Mouse (Mus musculus): ENCODE data around the gene Ccdc87. TPM values are rescaled to one million over a fixed set of nuclear protein-coding genes. Genes with fewer than 3 reads are reported as not detected.

Gene Ccdc87
- total and polyA plus RNA-seq, 2 experiments from 2014 or later = 1.0 to 1.2 TPM

DNA sequence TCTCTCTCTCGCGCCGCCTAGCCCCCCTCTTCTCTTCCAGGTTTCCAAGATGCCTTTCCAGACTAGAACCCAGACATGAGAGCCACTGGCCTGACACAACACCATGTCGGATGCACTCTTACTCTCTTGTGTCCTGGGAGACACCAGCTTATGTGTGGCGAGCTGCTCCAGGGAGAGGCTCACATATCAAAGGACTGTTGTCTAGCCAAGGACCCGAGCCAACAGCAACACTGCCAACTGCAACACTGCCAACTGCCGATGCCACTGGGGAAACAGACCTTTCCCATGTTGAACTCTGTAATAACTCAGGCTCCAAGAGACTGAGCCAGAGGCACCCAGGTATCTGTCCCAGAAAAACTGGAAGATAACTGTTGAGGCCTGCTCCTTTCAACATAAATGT, 10.0 kb upstream of the Ccdc87 start:
- no peak overlapping the region for H3K9ac ChIP-seq (replicated peaks; ENCODE audit: low read length, poor library complexity, severe bottlenecking)
- DNase-seq (ENCODE audit: low spot score) = peak; percentile 78
- no peak overlapping the region for H3K4me2 ChIP-seq (ENCODE audit: low read depth, low read length, poor library complexity, severe bottlenecking)
- no peaks in the 10 kb centered on the region for H3K9me3 ChIP-seq (ENCODE audit: low read length)
- H3K27me3 ChIP-seq (ENCODE audit: insufficient read depth, low read length) = no peaks in the 10 kb centered on the region
- TF ChIP-seq CTCF (IDR thresholded peaks at IDR 0.05) = no peak
- peaks cover 19% of the 10 kb centered on the region for H3K36me3 ChIP-seq (ENCODE audit: insufficient read depth, low read length)
- H3K4me1 ChIP-seq (ENCODE audit: insufficient read depth, low read length) = no peaks in the 10 kb centered on the region
- H3K4me3 ChIP-seq (ENCODE audit: low read depth, low read length) = no peak overlapping the region
- WGBS = 57% methylated on average over 7 of the region's 7 CpGs
- ATAC-seq (ENCODE audit: low FRiP score) = no peak
- no peak overlapping the region for H3K27ac ChIP-seq (ENCODE audit: low read depth, low read length)

DNA sequence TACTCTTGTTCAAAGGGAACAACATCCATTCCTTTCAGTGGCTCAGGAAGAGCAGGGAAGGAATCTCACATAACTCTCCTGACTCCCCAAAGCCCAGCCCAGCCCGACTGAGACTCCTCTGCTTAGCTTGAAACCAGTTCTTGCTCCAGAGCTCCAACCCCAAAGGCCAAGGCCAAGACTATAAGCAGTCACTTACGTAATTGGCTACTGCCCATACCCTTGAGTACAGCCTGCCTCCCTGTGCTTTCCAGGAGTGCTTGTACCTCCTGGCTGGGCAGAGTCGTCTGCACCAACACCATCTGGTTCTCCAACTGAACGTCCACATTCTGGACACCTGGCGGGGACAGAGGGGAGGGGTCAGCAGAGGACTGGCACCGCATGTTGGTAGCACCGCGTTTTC, 5.2 kb upstream of the Ccdc87 start:
- WGBS = 88% methylated on average over 8 of the region's 8 CpGs
- H3K9ac ChIP-seq (replicated peaks; ENCODE audit: low read length, poor library complexity, severe bottlenecking) = no peak overlapping the region
- H3K4me2 ChIP-seq (ENCODE audit: low read depth, low read length, poor library complexity, severe bottlenecking) = no peak overlapping the region
- peaks cover 8% of the 10 kb centered on the region; the same call in 1 of the 2 replicates for H3K4me1 ChIP-seq (ENCODE audit: insufficient read depth, low read length)
- H3K9me3 ChIP-seq (ENCODE audit: low read length) = no peaks in the 10 kb centered on the region
- H3K27ac ChIP-seq (ENCODE audit: low read depth, low read length) = no peak overlapping the region
- 0 out of 2 replicates have a peak, but pooled peaks cover 2% of the 10 kb centered on the region for H3K36me3 ChIP-seq (ENCODE audit: insufficient read depth, low read length)
- TF ChIP-seq CTCF (IDR thresholded peaks at IDR 0.05) = no peak
- H3K27me3 ChIP-seq (ENCODE audit: insufficient read depth, low read length) = no peaks in the 10 kb centered on the region
- H3K4me3 ChIP-seq (ENCODE audit: low read depth, low read length) = no peak overlapping the region
- no peak for DNase-seq (ENCODE audit: low spot score)
- no peak for ATAC-seq (ENCODE audit: low FRiP score)

GRCm38 (mm10) chr19:4836096-4836495, 3.1 kb upstream of the Ccdc87 start:
- WGBS = 79% methylated on average over 2 of the region's 2 CpGs
- Histone ChIP-seq H3K27me3 (ENCODE audit: insufficient read depth, low read length) (peaks cover 9% of the 10 kb centered on the region), H3K4me1 (ENCODE audit: insufficient read depth, low read length) (peaks cover 10% of the 10 kb centered on the region), H3K9ac (replicated peaks; ENCODE audit: low read length, poor library complexity, severe bottlenecking) (no peak overlapping the region), H3K4me2 (ENCODE audit: low read depth, low read length, poor library complexity, severe bottlenecking) (no peak overlapping the region), H3K9me3 (ENCODE audit: low read length) (no peaks in the 10 kb centered on the region), H3K27ac (ENCODE audit: low read depth, low read length) (no peak overlapping the region), H3K36me3 (ENCODE audit: insufficient read depth, low read length) (no peaks in the 10 kb centered on the region), H3K4me3 (ENCODE audit: low read depth, low read length) (no peak overlapping the region)
- no peak for TF ChIP-seq CTCF (IDR thresholded peaks at IDR 0.05)
- DNase-seq (ENCODE audit: low spot score) (no peak), ATAC-seq (ENCODE audit: low FRiP score) (no peak)

DNA sequence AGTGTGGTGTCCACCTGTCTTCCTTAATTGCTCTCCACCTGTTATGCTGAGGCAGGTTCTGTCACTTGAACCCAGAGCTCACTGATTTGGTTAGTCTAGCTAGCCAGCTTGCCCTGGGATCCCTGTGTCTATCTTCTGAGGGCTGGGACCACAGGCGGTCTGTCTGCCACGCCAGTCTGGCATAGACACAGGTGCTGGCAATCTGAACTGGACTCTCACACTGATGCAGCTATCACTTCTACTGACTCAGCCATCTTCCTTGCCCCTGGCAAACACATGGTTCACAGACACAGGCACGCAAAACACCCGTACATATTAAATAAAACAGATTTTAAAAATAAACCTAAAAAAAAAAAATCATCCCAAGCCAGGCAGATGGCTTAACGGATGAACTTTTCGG, 2.1 kb upstream of the Ccdc87 start:
- Histone ChIP-seq H3K27ac (ENCODE audit: low read depth, low read length) (no peak overlapping the region), H3K4me3 (ENCODE audit: low read depth, low read length) (no peak overlapping the region), H3K27me3 (ENCODE audit: insufficient read depth, low read length) (peaks cover 18% of the 10 kb centered on the region), H3K4me2 (ENCODE audit: low read depth, low read length, poor library complexity, severe bottlenecking) (no peak overlapping the region), H3K4me1 (ENCODE audit: insufficient read depth, low read length) (peaks cover 10% of the 10 kb centered on the region), H3K9ac (replicated peaks; ENCODE audit: low read length, poor library complexity, severe bottlenecking) (no peak overlapping the region), H3K36me3 (ENCODE audit: insufficient read depth, low read length) (no peaks in the 10 kb centered on the region), H3K9me3 (ENCODE audit: low read length) (no peaks in the 10 kb centered on the region)
- 93% methylated on average over 6 of the region's 6 CpGs for WGBS
- TF ChIP-seq CTCF (IDR thresholded peaks at IDR 0.05) = no peak
- DNase-seq (ENCODE audit: low spot score) (no peak), ATAC-seq (ENCODE audit: low FRiP score) (no peak)

DNA sequence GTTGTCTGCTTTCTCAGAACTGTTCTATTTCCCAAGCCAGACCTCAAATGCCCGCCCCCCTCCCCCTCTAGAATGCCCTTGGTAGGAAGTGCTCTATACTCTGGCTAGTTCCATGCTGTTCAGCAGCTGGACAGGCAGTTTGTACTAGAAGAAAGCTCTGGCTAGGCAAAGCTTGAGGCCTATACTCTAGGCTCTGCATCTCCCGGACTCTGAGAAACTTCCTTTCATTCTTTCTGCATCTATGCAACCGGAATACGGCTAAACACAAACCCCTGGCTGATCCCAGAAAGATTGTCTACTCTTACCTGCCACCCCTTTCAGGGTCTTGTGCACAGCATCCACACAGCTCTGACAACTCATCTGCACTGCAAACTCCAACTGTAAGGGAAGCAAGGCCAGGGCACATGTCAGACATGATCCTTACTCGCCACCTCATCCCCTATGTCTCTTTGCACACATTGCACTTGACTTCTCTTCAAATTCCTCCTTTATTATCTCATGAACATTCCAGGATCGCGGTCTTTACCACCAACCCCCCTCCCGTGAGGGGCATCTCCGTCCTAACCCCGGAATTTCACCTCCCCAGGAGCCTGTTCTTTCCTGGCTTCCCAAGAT, 533 bp upstream of the Ccdc87 start:
- Histone ChIP-seq H3K27me3 (ENCODE audit: insufficient read depth, low read length) (peaks cover 18% of the 10 kb centered on the region), H3K4me2 (ENCODE audit: low read depth, low read length, poor library complexity, severe bottlenecking) (peak overlapping the region; percentile 96), H3K4me3 (ENCODE audit: low read depth, low read length) (peak overlapping the region; percentile 63), H3K9me3 (ENCODE audit: low read length) (no peaks in the 10 kb centered on the region), H3K9ac (replicated peaks; ENCODE audit: low read length, poor library complexity, severe bottlenecking) (peak overlapping the region; percentile 64), H3K27ac (ENCODE audit: low read depth, low read length) (peak overlapping the region; percentile 38; the same call in 1 of the 2 replicates), H3K36me3 (ENCODE audit: insufficient read depth, low read length) (no peaks in the 10 kb centered on the region), H3K4me1 (ENCODE audit: insufficient read depth, low read length) (peaks cover 10% of the 10 kb centered on the region)
- no peak for TF ChIP-seq CTCF (IDR thresholded peaks at IDR 0.05)
- WGBS = 29% methylated on average over 10 of the region's 10 CpGs
- ATAC-seq (ENCODE audit: low FRiP score) = no peak; the same call in 1 of the 2 replicates
- no peak for DNase-seq (ENCODE audit: low spot score)

DNA sequence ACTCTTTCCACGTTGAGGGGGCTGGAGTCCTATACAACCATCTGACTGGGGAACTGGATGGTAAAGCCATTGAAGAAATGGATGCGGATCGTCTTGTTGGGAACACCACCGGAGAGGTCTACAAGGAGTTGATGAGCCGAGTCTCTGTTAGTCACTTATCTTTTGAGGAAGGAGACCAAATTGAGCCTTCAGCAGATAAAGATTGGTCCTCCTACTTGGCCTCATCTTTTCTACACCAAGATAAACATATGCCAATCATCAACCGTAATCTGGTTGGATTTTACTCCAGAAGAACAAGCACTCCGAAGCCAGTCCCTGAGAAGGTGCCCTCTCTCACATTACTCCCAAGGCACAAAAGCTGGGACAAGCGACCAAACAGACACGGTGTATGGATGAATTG, 1.7 kb downstream of the Ccdc87 start:
- Histone ChIP-seq H3K4me1 (ENCODE audit: insufficient read depth, low read length) (peaks cover 10% of the 10 kb centered on the region), H3K27ac (ENCODE audit: low read depth, low read length) (no peak overlapping the region), H3K9ac (replicated peaks; ENCODE audit: low read length, poor library complexity, severe bottlenecking) (no peak overlapping the region), H3K4me2 (ENCODE audit: low read depth, low read length, poor library complexity, severe bottlenecking) (no peak overlapping the region), H3K4me3 (ENCODE audit: low read depth, low read length) (no peak overlapping the region), H3K27me3 (ENCODE audit: insufficient read depth, low read length) (peaks cover 18% of the 10 kb centered on the region), H3K36me3 (ENCODE audit: insufficient read depth, low read length) (no peaks in the 10 kb centered on the region), H3K9me3 (ENCODE audit: low read length) (no peaks in the 10 kb centered on the region)
- 88% methylated on average over 9 of the region's 9 CpGs for WGBS
- no peak for ATAC-seq (ENCODE audit: low FRiP score)
- DNase-seq (ENCODE audit: low spot score) = no peak
- no peak for TF ChIP-seq CTCF (IDR thresholded peaks at IDR 0.05)

Data from midbrain, postnatal 0 days (tissue).